Mouse (Mus musculus): ENCODE measurements around the gene Sec61b.

The Sec61b gene

GRCm38 (mm10) chr4:47473968-47474729, at the start of gene Sec61b, which contains the start of gene Alg2:
Gene Sec61b (plus strand): TSS chr4:47474658.
Gene Alg2 (minus strand): TSS chr4:47474333.
- DNase-seq (ENCODE audit: low read depth), result peak; percentile 99

GRCm38 (mm10) chr4:47425247-47425830, 49.1 kb upstream of the Sec61b start:
- DNase-seq (ENCODE audit: low read depth), result no peak

GRCm38 (mm10) chr4:47427606-47428005, 46.9 kb upstream of the Sec61b start:
- DNase-seq (ENCODE audit: low read depth), result no peak

- no peak for DNase-seq (ENCODE audit: low read depth)
Measured at GRCm38 (mm10) chr4:47430557-47430956, 43.9 kb upstream of the Sec61b start.

GRCm38 (mm10) chr4:47431081-47431480, 43.4 kb upstream of the Sec61b start:
- DNase-seq (ENCODE audit: low read depth), result no peak

- no peak for DNase-seq (ENCODE audit: low read depth)
Measured at GRCm38 (mm10) chr4:47432766-47433165, 41.7 kb upstream of the Sec61b start.

- no peak for DNase-seq (ENCODE audit: low read depth)
Measured at GRCm38 (mm10) chr4:47435131-47435530, 39.3 kb upstream of the Sec61b start.

GRCm38 (mm10) chr4:47435566-47436360, 38.7 kb upstream of the Sec61b start:
- no peak for DNase-seq (ENCODE audit: low read depth)

GRCm38 (mm10) chr4:47437365-47438340, 36.8 kb upstream of the Sec61b start:
- peak; percentile 87 for DNase-seq (ENCODE audit: low read depth)

GRCm38 (mm10) chr4:47438956-47439355, 35.5 kb upstream of the Sec61b start:
- DNase-seq (ENCODE audit: low read depth), result no peak

- DNase-seq (ENCODE audit: low read depth), result no peak
Measured at GRCm38 (mm10) chr4:47440951-47441350, 33.5 kb upstream of the Sec61b start.

- no peak for DNase-seq (ENCODE audit: low read depth)
Measured at GRCm38 (mm10) chr4:47448526-47448925, 25.9 kb upstream of the Sec61b start.

GRCm38 (mm10) chr4:47449116-47449515, 25.3 kb upstream of the Sec61b start:
- no peak for DNase-seq (ENCODE audit: low read depth)

- no peak for DNase-seq (ENCODE audit: low read depth)
Measured at GRCm38 (mm10) chr4:47449586-47450522, 24.6 kb upstream of the Sec61b start.

- DNase-seq (ENCODE audit: low read depth), result no peak
Measured at GRCm38 (mm10) chr4:47467196-47467595, 7.3 kb upstream of the Sec61b start.

- DNase-seq (ENCODE audit: low read depth), result no peak
Measured at GRCm38 (mm10) chr4:47473586-47473967, 881 bp upstream of the Sec61b start.

- DNase-seq (ENCODE audit: low read depth), result peak; percentile 24
Measured at GRCm38 (mm10) chr4:47474730-47475643, 529 bp downstream of the Sec61b start.

GRCm38 (mm10) chr4:47477539-47477938, 3.1 kb downstream of the Sec61b start:
- DNase-seq (ENCODE audit: low read depth), result no peak

GRCm38 (mm10) chr4:47480095-47480494, 5.6 kb downstream of the Sec61b start:
- DNase-seq (ENCODE audit: low read depth), result no peak

All from induced T-regulatory cell, adult 2 months (primary cell).